Mouse (Mus musculus): ENCODE data around the gene Anks1b.

The Anks1b gene

DNA sequence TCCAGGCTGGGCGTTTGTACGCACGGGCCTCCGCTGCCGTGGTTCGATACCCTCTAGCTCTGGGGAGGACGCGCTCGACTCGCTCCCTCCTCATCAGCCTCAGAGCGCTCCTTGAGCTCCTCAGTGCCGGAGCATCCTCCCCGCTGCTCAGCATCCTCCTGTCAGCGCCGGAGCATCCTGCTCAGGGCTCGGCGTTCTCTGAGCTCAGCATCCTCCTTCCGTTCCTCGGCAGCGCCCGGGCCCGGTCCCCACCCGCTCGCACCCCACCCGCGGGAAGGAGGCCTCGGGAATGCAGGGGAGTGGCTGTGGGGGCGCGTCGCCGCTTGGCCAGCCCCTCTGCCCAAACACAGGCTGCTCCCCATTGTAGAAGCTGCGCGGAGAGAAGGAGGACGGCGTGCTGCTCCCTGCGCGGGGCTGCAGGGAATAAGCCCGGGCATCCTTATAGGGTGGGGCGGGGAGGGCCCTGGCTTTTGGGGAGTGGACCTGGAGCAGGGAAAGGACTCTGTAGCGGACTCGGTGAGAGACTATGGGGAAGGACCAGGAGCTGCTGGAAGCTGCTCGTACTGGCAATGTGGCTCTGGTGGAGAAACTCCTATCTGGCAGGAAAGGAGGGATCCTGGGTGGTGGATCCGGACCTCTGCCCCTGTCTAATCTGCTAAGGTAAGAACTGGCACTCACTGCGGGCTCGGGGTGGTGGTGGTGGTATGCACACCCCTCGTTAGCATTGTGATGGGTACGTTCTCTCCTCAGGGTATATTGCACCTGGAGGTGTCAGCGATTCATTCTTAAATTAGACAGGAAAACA is at the start of gene Anks1b:
TSS of gene Anks1b (plus strand) at position 364 of the 805 bp plus-strand sequence.
- peak; percentile 59 to 77 for DNase-seq (ENCODE audit: low spot score in 2 of 2)

DNA sequence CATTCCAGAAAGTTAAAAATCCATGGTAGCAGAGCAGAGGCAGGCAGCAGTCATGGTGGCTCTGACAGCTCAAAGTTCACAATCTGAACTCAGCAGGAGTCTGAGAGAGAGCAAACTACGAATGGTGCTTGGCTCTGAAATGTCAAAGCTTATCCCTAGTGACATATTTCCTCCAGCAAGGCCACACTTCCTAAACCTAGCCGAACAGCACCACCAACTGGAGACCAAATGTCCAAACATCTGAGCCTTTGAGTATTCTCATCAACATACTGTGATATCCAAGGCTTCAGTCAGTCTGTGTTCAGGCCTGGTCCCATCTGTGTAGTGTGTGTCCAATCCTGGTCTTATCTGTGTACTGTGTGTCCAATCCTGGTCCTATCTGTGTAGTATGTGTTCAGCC is 49.4 kb upstream of the Anks1b start:
- DNase-seq (ENCODE audit: low spot score in 2 of 2), result peak in 1 of 2 experiments; percentile 11

DNA sequence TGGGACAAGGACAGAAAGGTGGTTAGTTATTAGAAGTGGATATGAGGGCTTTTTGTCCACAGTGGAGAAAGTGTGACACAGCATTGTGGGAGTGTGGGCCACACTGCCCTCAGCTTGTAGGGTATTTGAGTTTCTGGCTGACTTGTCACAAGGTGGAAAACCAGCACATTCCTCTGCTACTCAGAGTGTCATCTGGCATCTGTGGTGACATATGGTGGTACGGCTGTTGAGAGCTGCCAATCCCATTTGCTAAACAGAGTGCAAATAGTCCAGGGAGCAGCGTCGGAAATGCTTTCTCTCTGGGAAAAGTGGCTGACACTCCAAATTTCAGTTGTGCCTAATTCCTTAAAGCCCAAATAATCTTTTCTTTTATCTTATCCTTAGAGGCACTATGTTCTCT is 46.4 kb upstream of the Anks1b start:
- no peak for DNase-seq (ENCODE audit: low spot score in 2 of 2)

DNA sequence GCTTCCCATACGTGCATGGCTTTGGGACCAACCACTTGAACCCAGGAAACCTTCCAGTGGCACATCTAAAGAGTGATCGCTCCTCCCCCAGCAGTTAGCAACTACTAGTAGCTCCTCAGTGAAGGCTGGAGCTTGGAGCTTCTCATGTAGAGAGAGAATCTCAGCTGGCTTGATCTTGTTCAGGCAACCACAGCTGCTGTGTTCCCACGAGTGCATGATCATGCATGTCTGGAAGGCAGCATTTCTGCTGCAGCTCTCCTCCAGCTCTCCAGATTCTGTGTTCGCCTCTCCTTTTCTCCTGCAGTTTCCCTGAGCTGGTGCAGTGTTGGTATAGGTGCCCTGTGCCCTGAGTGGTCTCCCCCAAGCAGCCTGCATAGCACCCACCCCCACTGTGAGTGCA is 41.0 kb upstream of the Anks1b start:
- DNase-seq (ENCODE audit: low spot score in 2 of 2), result no peak

DNA sequence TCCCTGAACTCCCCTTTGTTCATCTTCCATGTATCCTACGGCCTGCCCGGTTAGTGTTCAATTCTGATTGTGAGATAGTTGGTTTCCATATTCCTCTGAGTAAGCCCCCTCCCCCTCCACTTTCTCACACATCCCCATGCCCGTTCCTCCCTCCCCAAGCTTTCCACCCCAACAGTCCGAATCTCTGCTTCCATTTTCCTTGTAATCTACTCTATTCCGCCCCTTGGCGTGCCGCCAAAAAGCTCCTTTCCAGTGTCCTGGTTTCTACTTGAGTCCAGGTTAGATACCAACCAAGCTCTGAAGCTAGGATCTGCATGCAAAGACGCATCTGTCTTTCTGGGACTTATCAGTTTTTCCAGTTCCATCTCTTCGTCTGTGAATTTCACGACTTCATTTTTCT is 40.1 kb upstream of the Anks1b start:
- DNase-seq (ENCODE audit: low spot score in 2 of 2), result no peak

DNA sequence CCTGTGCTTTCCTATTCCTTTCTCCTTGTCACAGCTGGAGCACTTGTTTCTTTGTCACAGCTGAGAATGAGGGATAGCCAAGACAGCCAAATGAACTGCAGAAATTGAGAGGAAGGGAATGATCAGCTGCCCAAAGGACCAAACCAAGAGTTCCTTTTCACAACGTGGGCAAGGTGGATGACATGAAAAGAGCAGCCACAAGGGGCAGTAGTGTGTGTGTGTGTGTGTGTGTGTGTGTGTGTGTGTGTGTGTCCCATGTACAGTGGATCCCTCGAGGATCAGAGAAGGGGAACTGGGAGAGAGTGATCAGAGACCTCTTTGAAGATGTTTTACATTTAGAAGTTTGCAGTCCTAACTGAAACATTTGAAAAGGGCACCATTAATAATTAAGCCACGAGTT is 35.8 kb upstream of the Anks1b start:
- DNase-seq (ENCODE audit: low spot score in 2 of 2), result no peak

DNA sequence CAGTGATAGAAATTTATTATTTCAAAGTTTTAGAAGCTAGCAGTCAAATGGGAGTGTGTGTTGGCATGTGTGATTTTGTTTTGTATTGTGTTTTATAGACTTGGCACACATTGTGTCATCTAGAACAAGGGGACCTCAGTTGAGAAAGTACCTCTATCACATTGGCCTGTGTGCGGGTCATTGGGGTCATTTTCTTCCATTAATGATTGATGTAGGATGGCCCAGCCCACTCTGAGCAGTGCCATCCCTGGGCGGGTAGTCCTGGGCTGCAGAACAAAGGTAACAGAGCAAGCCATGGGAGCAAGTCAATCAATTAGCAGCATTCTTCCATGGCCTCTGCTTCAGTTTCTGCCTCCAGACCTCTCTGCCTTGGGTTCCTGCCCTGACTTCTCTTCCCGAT is 34.5 kb upstream of the Anks1b start:
- no peak for DNase-seq (ENCODE audit: low spot score in 2 of 2)

DNA sequence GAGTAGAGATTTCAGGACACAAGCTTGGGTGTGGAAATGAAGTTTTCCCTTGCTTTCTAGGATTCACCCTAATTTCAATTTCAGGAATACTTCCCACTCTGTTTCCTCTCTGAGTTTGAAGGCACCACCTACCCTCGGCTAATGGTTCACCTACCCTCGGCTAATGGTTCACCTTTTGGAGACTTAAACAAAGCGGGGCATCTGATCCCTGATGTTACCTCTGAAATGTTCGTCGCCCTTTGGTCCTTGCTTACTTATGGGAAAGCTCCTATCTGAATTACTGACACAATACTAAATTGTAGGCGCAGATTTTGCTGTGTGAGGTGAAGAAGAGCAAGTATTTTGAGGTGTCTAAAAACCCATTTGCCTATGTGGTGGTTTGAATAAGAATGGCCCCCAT is 22.4 kb upstream of the Anks1b start:
- no peak for DNase-seq (ENCODE audit: low spot score in 2 of 2)

DNA sequence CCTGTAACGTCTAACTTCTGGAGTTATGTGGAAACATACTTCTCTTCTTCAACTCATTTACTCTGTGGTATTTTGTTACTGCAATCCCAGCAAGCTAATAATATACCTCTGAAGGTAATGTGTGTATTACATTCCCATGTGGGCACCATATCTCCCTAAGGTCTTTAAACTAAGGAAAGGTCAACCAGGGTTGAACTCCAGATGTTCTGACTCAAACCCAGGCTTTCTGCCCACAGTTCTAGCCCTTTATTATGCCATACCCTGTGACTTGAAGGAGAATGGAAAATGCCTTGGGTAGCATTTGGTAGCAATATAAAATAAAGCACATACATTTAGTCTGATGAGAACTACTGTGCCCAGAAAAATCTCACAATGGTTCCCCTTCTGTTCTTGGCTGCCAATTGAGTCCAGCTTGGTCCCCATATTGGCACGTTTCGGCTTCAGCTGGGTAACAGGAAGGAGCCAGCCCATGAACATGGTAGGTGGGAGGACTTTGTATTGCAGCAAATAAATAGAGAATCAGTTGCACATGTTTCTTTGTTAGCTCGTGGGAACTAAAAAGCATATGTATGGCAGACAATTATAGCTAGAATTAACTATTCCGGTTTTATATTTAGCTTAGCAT is 17.9 kb upstream of the Anks1b start:
- DNase-seq (ENCODE audit: low spot score in 2 of 2), result no peak

DNA sequence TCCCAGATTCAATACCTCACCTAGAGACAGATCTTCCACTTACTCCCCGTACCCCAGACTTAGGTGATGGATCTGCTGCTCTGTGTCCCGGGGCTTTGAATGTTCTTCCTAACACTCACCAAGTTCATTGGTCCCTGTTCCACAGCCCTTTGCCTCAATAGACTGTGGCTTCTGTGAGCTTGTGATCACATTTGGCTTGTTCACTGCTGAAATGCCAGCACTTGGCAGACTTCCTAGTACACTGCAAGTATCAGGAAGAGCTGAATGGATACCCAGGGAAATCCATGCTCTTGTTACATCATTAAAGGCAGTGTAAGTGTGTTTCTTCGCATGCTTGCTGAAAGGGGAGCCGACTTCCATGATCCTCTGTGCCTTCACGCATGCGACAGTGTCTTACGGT is 17.0 kb upstream of the Anks1b start:
- peak in 1 of 2 experiments; percentile 25 for DNase-seq (ENCODE audit: low spot score in 2 of 2)

DNA sequence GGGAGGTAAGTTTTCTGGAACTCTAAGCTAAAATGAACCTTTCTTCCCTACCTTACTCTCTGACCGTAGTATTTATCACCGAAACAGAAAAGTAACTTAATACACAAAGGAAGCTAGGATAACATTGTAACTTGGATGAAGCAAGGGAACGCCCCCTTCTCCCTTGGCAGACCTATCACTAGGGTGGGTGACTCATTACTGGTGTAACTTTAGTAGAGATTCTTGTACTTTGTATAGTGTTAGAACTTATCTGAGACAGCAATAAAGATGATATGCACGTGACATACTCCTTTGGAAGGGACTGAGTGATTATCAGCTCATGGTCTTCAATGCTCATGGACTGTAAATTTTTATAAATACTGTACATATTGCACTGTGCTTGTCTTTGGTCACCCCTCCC is 5.1 kb upstream of the Anks1b start:
- DNase-seq (ENCODE audit: low spot score in 2 of 2), result no peak

DNA sequence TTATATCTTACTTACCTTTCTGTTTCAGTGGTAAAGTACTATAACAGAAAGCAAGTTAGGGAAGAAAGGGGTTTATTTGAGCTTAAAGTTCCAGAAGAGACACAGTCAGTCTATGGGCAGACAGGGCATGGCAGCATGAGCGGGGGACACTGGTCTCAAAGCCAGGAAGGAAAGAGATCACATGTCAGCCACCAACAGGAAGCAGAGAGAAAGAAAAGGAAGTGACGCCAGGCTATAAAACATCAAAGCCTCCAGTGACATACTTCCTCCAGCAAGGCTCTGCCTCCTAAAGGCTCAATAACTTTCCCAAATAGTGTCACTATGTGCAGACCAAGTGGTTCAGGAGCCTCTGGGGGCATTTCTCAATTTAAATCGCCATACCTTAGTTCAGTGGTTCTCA is 4.5 kb upstream of the Anks1b start:
- no peak for DNase-seq (ENCODE audit: low spot score in 2 of 2)

DNA sequence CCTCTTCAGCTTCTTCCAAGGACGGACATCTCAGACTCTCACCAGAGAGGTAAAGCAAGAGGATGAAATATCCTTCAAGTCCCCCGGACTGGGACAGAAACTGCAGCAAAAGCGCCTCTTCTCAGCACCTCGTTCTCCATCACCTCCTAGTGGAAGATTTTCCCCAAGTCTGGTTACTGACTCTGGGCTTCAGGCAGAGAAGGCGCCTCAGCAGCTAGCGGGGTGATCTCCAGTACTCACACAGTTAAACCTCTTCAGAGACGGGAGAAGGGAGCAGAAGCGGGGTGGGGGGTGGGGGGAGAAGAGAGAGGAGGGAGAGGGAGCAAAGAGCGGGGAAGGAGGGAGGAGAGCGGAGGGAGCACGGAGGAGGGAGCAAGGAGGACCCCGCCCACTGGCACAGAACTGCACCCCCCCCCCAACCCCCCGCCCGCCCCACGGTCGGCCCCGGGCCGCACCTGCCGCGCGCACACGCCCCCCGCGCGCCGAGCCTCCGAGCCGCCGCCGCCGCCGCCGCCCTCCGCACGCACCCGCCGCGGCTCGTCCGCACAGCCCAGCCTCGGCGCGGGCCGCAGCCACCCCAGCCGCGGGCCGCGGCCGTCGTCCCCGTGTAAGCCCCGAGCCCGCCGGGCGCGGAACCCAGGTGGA is 686 bp upstream of the Anks1b start:
- peak; percentile 54 to 60 for DNase-seq (ENCODE audit: low spot score in 2 of 2)

DNA sequence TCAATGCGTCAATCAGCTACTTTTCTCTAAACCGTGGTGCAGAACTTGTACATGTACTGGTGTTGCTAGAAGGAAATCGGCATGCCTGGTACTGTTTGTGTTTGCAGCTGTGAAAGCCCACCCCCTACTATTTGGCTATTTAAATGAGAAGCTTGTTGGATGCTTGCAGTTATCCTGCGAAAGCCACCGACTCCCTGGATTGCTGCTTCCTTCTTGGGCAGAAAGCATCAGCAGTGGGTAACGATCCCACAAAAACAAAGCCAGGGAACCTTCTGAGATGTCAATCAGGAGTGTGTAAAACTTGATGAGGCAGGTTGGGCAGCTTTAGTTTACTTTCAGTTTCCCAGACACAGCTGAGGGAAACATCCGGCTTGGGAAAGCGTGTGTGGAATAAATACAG is 727 bp downstream of the Anks1b start:
- no peak for DNase-seq (ENCODE audit: low spot score in 2 of 2)

DNA sequence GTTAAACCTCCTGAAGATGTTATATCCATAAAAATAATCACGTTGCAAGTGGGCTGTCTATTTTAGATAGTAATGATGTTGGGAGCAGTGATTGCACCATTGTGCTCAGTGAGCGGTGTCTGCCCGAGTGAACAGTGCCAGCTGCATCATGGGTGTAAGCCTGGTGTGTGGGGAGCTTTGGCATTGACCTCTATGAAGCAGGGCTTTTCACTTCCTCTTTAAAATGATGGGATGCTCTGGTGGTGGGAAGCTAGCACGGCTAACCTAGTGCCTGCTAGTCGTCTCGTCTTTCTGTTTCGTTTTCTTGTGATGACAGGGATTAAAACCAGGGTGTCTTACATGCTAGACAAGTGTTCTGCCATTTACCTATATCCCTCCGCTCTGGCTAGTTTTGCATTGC is 10.3 kb downstream of the Anks1b start:
- no peak for DNase-seq (ENCODE audit: low spot score in 2 of 2)

DNA sequence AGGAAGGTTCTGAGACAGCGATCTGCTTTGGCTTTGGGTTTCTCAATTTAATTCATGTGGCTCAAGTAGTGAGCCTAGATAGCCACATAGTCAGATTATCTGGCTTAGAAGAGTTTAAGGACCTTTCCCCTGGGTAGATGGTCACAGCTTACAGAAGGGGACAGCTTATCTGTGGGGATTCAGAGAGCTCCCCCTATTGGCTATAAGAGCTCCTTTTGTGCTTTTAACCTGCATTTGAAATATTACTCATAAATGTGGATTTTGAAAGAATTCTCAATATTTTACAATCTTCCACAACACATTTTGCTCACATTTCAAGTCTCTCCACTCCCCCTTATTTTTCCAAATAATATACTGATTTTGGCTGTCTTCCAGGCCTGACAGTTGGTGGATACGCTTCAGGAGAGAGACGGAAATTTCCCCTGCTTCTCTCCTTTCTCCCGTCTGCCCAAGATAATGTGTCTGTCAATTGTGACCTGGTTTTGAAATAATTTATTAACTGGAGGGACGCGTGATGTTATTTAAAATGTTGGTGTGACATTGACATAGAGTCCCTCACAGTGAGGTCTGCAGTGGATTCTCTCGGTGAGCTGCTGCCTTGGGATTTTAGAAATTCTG is 29.5 kb downstream of the Anks1b start:
- no peak for DNase-seq (ENCODE audit: low spot score in 2 of 2)

DNA sequence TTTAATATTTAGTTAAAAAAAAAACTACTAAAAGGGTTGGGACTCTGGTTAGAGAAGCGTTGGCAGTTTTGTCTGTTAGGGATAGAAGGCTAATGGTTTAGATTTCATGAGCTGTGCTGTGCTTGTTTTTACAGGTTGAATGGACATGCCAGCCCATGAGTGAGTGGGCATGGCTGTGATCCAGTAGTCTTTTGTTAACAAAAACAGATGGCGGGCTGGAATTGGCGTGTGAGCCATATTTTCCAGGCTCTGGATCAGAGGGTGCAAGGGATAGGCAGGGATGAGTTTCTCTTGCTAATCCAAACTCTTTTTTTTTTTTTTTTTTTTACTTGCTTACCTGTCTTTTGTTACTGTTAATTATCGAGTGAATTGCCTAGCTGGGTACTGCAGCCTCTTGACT is 38.6 kb downstream of the Anks1b start:
- no peak for DNase-seq (ENCODE audit: low spot score in 2 of 2)

DNA sequence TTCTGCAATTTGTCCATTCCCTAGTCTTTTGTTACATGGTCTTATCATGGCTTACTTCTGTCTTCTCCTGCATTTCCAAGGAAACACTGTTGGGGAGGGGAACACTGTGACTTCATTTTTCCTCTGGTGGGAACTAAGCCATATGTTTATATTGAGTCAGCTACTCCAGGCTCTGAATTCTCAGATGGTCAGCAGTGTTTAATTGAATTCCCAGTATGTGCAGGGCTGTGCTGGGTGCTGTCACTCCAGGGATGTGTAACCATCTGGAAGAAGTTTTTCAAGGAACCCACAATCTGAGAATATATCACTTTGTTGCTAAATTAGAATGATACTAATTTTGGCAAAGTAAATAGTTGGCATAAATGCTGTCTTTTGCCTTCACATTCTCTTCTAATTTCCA is 39.9 kb downstream of the Anks1b start:
- no peak for DNase-seq (ENCODE audit: low spot score in 2 of 2)

DNA sequence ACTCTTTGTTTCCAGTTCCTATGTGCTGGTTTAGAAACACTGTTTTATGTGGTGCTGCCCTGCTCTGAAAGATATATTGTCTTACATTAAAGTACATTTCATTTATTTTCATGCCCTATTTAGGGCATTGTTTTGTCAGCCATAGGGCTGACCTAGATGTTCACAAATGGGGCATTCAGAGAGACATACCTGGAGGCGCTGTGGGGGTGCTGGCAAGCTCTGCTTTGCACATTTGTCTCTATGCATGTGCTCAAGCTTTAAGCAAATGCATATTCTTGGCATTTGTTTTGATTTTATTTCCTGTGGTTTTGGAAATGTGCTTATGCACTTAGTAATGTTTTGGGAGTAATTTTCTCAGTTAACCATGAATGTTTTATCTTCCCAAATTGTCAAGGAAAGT is 43.8 kb downstream of the Anks1b start:
- no peak for DNase-seq (ENCODE audit: low spot score in 2 of 2)

DNA sequence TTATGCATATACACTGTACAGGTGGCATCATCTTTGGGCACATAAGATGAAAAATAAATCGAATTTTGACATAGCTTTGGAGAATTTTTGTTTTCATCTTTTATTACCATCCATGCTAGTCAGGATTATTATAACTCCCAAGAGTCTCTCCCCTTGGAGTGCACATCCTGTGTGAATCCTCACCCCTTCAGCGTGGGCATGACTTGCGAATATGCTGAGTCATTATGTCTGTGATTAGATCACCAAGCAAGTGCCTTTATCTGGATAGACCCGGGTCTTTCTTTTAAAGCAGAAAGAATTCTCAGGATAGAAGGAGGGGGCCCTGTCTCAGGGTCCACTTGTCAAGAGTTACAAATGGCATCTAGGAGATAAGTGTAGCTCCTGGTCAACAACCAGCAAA is 48.7 kb downstream of the Anks1b start:
- no peak for DNase-seq (ENCODE audit: low spot score in 2 of 2)

DNA sequence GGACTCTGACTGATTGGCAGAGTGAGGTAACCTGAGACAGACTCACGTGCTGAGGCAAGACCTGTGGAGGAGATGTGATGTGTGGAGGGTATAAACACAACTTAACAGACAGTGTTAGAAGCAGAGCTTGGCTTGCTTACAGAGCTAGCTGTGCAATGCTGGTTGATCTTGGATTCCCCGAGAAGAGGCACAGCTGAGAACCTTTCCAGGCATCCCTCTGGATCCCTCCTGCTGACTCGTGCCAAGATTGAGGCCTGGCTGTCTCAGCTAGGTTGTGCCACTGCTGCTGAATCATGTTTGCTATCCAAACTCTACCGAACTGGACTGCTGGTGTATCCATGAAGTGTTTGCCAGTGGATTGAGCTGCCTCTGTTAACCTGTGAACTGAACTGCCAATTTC is 68.9 kb downstream of the Anks1b start:
- no peak for DNase-seq (ENCODE audit: low spot score in 2 of 2)

DNA sequence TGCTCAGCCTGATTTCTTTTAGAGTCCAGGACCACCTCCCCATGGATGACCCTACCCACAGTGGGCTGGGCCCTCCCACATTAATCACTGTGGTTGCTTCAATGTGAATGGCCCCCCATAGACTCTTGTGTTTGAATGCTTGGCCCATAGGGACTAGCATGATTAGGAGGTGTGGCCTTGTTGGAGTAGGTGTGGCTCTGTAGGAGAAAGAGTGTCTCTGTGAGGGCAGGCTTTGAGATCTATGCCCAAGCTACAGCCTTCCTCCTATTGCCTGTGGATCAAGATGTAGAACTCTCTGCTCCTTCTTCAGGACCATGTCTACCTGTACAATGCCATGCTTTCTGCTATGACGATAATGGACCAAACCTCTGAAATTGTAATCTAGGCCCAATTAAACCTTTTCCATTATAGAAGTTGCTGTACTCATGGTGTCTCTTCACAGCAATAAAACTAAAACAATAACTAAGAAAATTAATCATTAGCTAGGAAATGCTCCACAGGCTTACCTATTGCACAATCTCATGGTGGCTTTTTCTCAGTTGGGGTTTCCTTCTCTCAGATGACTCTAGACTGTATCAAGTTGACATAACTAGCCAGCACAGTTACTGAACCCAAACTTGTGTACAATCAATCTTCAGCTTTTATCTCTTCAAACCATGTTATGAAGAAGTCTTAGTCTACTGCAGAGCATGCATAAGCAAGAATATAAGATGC is 73.5 kb downstream of the Anks1b start:
- DNase-seq (ENCODE audit: low spot score in 2 of 2), result no peak

All from frontal cortex, postnatal 10 days (tissue).